Mouse (Mus musculus) heart, embryonic 16.5 days (tissue): ENCODE measurements around the gene B4galt3. TPM values are rescaled to one million over a fixed set of nuclear protein-coding genes. Genes with fewer than 3 reads are reported as not detected.

Source experiments
- ATAC-seq: fragments of 200-750 bp; cut with Nextera tagmentation; replicated peaks from 2 replicates; pipeline ENCODE4 v1.8.0; 2017; ENCODE audit warnings: moderate number of reproducible peaks; ENCODE audit not compliant: insufficient read depth, low FRiP score; ENCODE audit errors: extremely low read depth
- H3K27ac ChIP-seq: fragments of 300-500 bp; sonication (generic); 2 replicates; pipeline ENCODE4 v1.5.1; 2014; ENCODE audit warnings: mild to moderate bottlenecking, low read length, control low read depth, moderate library complexity
- H3K27me3 ChIP-seq: fragments of 300-500 bp; sonication (generic); 2 replicates; pipeline ENCODE4 v1.6.1; 2014; ENCODE audit warnings: low read length, mixed read lengths; ENCODE audit not compliant: control insufficient read depth, insufficient read depth
- H3K36me3 ChIP-seq: fragments of 300-500 bp; sonication (generic); 2 replicates; pipeline ENCODE4 v1.6.1; 2014; ENCODE audit not compliant: control insufficient read depth, insufficient read depth
- H3K4me1 ChIP-seq: fragments of 300-500 bp; sonication (generic); 2 replicates; pipeline ENCODE4 v1.6.1; 2014; ENCODE audit warnings: low read length, mixed read lengths; ENCODE audit not compliant: control insufficient read depth, insufficient read depth
- H3K4me2 ChIP-seq: fragments of 300-500 bp; sonication (generic); 2 replicates; pipeline ENCODE4 v1.6.1; 2014; ENCODE audit warnings: low read depth, mild to moderate bottlenecking, control low read depth, low read length
- H3K4me3 ChIP-seq: fragments of 300-500 bp; sonication (generic); 2 replicates; pipeline ENCODE4 v1.5.1; 2014; ENCODE audit warnings: mild to moderate bottlenecking, control low read depth, low read length
- H3K9ac ChIP-seq: fragments of 300-500 bp; sonication (generic); 2 replicates; pipeline ENCODE4 v1.6.1; 2014; ENCODE audit warnings: low read length, control low read depth
- H3K9me3 ChIP-seq: fragments of 300-500 bp; sonication (generic); replicated peaks from 2 replicates; pipeline ENCODE4 v1.6.1; 2016; ENCODE audit warnings: low read length; ENCODE audit not compliant: control insufficient read depth
- WGBS: fragments of 180-500 bp; shearing (Covaris S2); extraction: QIAGEN DNeasy Blood & Tissue Kit; methylation state at CpG from one replicate; pipeline ENCODE4 v1.1.7; 2014; 5-methylcytosine and 5-hydroxymethylcytosine counted together
- polyA plus RNA-seq: library from polyadenylated mRNA; unstranded; fragments of >200 nt; fragmentation: Nextera tagmentation; extraction: Ambion mirVana; gene quantifications from 2 replicates; pipeline ENCODE4 v1.2.1, GENCODE M21; 2015

B4galt3 gene
- polyA plus RNA-seq, 1 experiment from 2014 or later = 47.5 TPM

DNA sequence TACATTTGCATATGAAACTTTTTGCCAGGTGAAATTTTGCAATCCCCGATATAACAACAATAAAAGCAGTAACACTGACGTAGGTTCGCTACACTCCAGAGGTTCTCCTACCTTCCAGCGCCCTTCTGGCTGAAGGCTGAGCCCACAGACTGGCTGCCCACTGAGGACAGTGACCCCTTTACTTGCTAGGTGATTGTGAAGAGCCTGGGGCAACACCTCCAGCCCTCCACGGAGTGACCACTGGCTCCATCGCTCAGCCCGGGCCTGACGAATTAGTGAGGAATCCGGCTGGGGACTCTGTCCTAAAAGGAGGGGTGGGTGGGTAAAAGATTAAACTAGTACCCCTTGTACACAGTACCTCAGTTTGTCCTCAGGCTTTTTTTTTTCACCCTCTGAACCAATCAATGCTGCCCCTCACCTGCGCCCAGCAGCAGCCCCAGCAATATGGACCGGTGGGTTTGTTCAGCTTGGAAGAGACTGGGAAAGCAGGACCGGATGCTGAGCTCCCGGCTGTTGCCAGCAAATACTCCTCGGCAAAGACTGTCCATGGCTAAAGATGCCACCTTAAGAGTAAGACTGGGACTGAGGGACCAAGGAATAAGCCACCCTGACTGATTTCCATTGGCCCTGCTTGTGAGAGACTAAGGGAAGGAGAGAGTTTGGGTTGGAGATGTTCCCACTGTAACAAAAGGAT is 9.0 kb downstream of the B4galt3 start:
- Histone ChIP-seq H3K4me1 (peaks cover 13% of the 10 kb centered on the region), H3K4me2 (no peak overlapping the region), H3K9ac (no peak overlapping the region), H3K4me3 (no peak overlapping the region), H3K27ac (no peak overlapping the region), H3K9me3 (no peaks in the 10 kb centered on the region), H3K27me3 (no peaks in the 10 kb centered on the region), H3K36me3 (peaks cover 34% of the 10 kb centered on the region)
- no peak for ATAC-seq
- WGBS = 84% methylated on average over 14 of the region's 14 CpGs

DNA sequence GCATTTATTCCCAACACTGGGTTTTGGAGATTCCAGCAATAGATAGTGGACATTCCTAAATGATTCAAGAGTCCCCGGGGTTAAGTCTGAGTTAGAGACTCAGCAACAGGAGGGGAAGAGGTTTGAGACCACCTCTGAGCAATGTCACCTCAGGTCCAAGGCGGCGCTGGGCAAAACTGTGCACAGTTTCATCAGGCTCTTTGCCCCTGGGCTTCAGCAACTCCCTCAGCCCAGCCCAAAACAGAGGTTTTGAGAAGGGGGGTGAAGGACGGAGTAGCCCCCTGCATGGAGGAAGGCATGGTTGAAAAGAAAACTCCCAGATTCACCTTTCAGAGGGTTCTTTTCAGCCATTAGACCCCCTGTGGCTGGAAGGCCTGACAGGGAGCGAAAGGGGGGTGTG is 9.6 kb downstream of the B4galt3 start:
- Histone ChIP-seq H3K27ac (no peak overlapping the region), H3K36me3 (peaks cover 32% of the 10 kb centered on the region), H3K9ac (peak overlapping the region; percentile 78)

DNA sequence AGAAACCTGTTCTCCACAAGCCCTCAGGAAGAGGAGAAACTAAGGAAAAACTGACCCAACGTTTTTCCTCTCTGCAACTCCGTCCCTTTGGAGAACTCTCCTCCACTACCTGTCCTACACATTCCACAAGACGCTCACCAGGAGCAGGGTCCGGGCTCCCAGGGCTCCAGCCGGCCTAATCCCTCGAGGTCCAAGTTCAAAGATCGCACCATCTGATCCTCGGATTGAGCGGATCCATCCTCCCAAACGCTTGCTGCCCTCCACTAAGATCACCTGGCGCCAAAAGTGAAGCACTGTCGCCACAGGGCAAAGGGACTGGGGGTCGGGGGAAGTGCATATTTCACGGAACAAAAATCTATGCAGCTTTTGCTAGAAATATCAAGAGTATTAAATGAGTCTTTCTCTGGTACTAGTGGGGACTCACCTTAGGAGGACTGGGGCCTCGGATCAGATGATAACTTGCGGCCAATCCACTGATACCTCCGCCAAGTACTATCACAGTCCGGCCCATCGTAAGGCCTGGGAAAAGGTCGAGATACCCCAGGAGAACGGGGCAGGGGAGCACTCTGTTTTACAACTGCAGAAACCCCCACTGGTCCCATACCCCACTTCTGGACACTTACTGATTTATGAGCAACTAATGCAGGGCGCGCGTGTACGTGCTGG is 10.3 kb downstream of the B4galt3 start:
- no peaks in the 10 kb centered on the region for H3K27me3 ChIP-seq
- H3K9me3 ChIP-seq = no peaks in the 10 kb centered on the region
- peaks cover 13% of the 10 kb centered on the region for H3K4me1 ChIP-seq
- peak overlapping the region; percentile 78 for H3K9ac ChIP-seq
- peaks cover 26% of the 10 kb centered on the region for H3K36me3 ChIP-seq
- ATAC-seq = peak; percentile 2; the same call in 1 of the 2 replicates
- peak overlapping the region; percentile 86 for H3K4me3 ChIP-seq
- peak overlapping the region; percentile 44; the same call in 1 of the 2 replicates for H3K27ac ChIP-seq
- WGBS = 2% methylated on average over 25 of the region's 25 CpGs
- peak overlapping the region; percentile 92 for H3K4me2 ChIP-seq

More for the DNA sequence above, 9.6 kb downstream of the B4galt3 start:
- no peaks in the 10 kb centered on the region for H3K27me3 ChIP-seq
- H3K9me3 ChIP-seq = no peaks in the 10 kb centered on the region
- H3K4me2 ChIP-seq = peak overlapping the region; percentile 92
- H3K4me3 ChIP-seq = peak overlapping the region; percentile 86
- H3K4me1 ChIP-seq = peaks cover 13% of the 10 kb centered on the region
- no peak for ATAC-seq
- 67% methylated on average over 5 of the region's 5 CpGs for WGBS

DNA sequence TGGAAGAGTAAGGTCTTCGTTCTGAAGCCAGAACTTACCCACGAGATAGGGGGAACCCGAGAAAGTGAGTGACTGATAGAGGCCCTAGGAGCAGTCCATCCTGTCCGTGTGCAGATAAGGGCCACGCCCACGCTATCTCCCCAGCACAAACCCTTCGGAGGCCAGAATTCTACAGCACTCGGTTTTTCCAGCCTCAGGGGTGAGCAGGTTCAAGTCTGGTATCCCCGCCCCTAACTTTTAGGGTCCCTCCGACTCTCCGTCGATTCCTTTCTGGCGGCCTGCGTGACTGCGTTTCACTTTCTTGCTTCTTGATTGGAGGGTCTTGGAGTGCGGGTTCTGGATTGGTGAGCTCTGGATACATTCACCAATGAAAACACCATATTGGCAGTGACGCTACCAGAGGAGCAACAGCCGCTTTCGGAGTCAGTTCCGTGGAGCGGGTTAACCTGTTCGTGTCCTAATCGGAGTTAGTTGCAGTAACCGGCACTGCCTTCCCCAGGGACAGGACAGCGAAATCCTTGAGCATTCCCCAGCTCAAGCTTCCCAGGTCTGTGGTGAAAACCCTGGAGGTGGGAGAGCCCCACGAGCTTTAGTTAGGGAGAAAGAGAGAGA is 10.9 kb downstream of the B4galt3 start, which contains the start of gene Ppox:
TSS of gene Ppox (minus strand) at position 271 of the 612 bp plus-strand sequence.
- Histone ChIP-seq H3K4me1 (peaks cover 19% of the 10 kb centered on the region), H3K27ac (peak within 1 kb of the TSS; percentile 79), H3K9me3 (no peaks in the 10 kb centered on the region), H3K9ac (peak within 1 kb of the TSS; percentile 78), H3K27me3 (no peaks in the 10 kb centered on the region), H3K4me3 (peak within 1 kb of the TSS; percentile 86), H3K36me3 (peaks cover 23% of the 10 kb centered on the region), H3K4me2 (peak within 1 kb of the TSS; percentile 92)
- ATAC-seq = peak; percentile 97
- under 1% methylated on average over 26 of the region's 26 CpGs for WGBS

DNA sequence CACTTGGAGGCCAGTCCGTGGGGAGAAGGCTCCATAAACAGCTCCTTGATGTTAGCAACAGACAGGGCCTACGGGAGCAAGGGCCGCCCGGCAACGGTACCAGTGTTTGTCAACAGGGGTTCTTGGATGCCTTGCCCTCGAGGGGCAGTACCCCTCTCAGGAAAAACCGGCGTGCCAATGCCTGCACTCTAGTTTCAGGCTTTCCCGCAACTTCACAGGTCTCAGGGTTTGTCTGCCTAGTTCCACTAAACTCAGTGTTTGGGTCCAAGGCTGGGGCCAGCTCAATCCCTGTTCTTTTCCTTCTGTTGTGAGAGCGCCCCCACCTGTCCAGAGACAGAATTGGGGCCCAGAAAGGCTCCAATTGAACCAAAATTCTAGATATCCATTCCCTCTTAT is 11.4 kb downstream of the B4galt3 start:
- ATAC-seq = peak; percentile 53
- WGBS = 0% methylated on average over 10 of the region's 10 CpGs
- H3K36me3 ChIP-seq = peaks cover 20% of the 10 kb centered on the region
- peak overlapping the region; percentile 92 for H3K4me2 ChIP-seq
- H3K9me3 ChIP-seq = no peaks in the 10 kb centered on the region
- H3K27me3 ChIP-seq = no peaks in the 10 kb centered on the region
- H3K27ac ChIP-seq = peak overlapping the region; percentile 79
- peak overlapping the region; percentile 86 for H3K4me3 ChIP-seq
- H3K9ac ChIP-seq = peak overlapping the region; percentile 74
- peaks cover 20% of the 10 kb centered on the region for H3K4me1 ChIP-seq

- WGBS = 70% methylated on average over 18 of the region's 18 CpGs
- no peaks in the 10 kb centered on the region for H3K9me3 ChIP-seq
- H3K27me3 ChIP-seq = no peaks in the 10 kb centered on the region
- peak overlapping the region; percentile 92 for H3K4me2 ChIP-seq
- peak overlapping the region; percentile 86 for H3K4me3 ChIP-seq
- peak overlapping the region; percentile 74 for H3K9ac ChIP-seq
- no peak for ATAC-seq
- peaks cover 24% of the 10 kb centered on the region for H3K4me1 ChIP-seq
- peaks cover 14% of the 10 kb centered on the region for H3K36me3 ChIP-seq
- H3K27ac ChIP-seq = peak overlapping the region; percentile 79
Observed at GRCm38 (mm10) chr1:171282086-171282805, 12.1 kb downstream of the B4galt3 start.

- Histone ChIP-seq H3K27me3 (no peaks in the 10 kb centered on the region), H3K9me3 (no peaks in the 10 kb centered on the region), H3K4me1 (peaks cover 29% of the 10 kb centered on the region), H3K9ac (no peak overlapping the region), H3K36me3 (peaks cover 14% of the 10 kb centered on the region), H3K4me2 (no peak overlapping the region), H3K27ac (no peak overlapping the region), H3K4me3 (no peak overlapping the region)
- ATAC-seq = no peak
- WGBS = 84% methylated on average over 18 of the region's 18 CpGs
Observed at GRCm38 (mm10) chr1:171283188-171284160, 13.3 kb downstream of the B4galt3 start.

GRCm38 (mm10) chr1:171284491-171284890 is 14.4 kb downstream of the B4galt3 start:
- ATAC-seq = no peak
- Histone ChIP-seq H3K9me3 (no peaks in the 10 kb centered on the region), H3K4me1 (peaks cover 29% of the 10 kb centered on the region), H3K9ac (no peak overlapping the region), H3K27me3 (no peaks in the 10 kb centered on the region), H3K4me3 (no peak overlapping the region), H3K36me3 (peaks cover 17% of the 10 kb centered on the region), H3K27ac (no peak overlapping the region), H3K4me2 (no peak overlapping the region)
- WGBS = 90% methylated on average over 15 of the region's 15 CpGs
